In genomic region chr10:80539493-80539892, GRCm38 (mm10) we compare ENCODE assay signal across 13 mouse cellular contexts. TPM values are rescaled to one million over a fixed set of nuclear protein-coding genes. Genes with fewer than 3 reads are reported as not detected.
A peak's percentile ranks its signal among the peaks of the same experiment; 100 is the strongest.
DNase-seq lines count a peak whose midpoint lies in the region; ATAC-seq and TF ChIP-seq lines count a peak whose summit lies in the region.
"Had no signal": no experiment of that assay in that cellular context is flagged by ENCODE, and none has a peak within 500 bp of the region (broad histone marks: within the 10 kb centered on the region; RNA-seq: fewer than 3 reads in every experiment).

No protein-coding gene starts in this region.

- H3K27ac ChIP-seq in kidney, postnatal 0 days = no peak overlapping the region
- H3K27ac ChIP-seq in ES-Bruce4 (ENCODE audit: insufficient read depth, low read length) = peak overlapping the region; percentile 53; the same call in 1 of the 2 replicates
- peak overlapping the region; percentile 68 for H3K27ac ChIP-seq in liver, embryonic 12.5 days
- H3K27ac ChIP-seq: left cerebral cortex, adult 2 months had no signal

- H3K27me3 ChIP-seq in erythroblast, embryonic 14.5 days (ENCODE audit: control insufficient read depth) = peaks cover 15% of the 10 kb centered on the region
- H3K27me3 ChIP-seq in kidney, postnatal 0 days (ENCODE audit: insufficient read depth, low read length) = peaks cover 7% of the 10 kb centered on the region; the same call in 1 of the 2 replicates
- H3K27me3 ChIP-seq in ES-Bruce4 (ENCODE audit: control insufficient read depth, insufficient read depth, low read length, poor library complexity, severe bottlenecking) = no peaks in the 10 kb centered on the region
- peaks cover 26% of the 10 kb centered on the region for H3K27me3 ChIP-seq in liver, embryonic 12.5 days (replicated peaks)

- no peak overlapping the region for H3K4me2 ChIP-seq in kidney, postnatal 0 days (ENCODE audit: low read length)
- H3K4me2 ChIP-seq in liver, embryonic 12.5 days = peak overlapping the region; percentile 85

- TF ChIP-seq CTCF in kidney, postnatal 0 days (IDR thresholded peaks at IDR 0.05; ENCODE audit: low read depth) = no peak
- no peak for TF ChIP-seq CTCF in ES-Bruce4 (IDR thresholded peaks at IDR 0.05; ENCODE audit: low read depth, low read length)

- H3K36me3 ChIP-seq in erythroblast, embryonic 14.5 days (ENCODE audit: control insufficient read depth) = peaks cover 41% of the 10 kb centered on the region
- H3K36me3 ChIP-seq in kidney, postnatal 0 days (ENCODE audit: insufficient read depth, low read length) = peaks cover 29% of the 10 kb centered on the region
- H3K36me3 ChIP-seq in ES-Bruce4 (ENCODE audit: control insufficient read depth, insufficient read depth, low read length, poor library complexity, severe bottlenecking) = peaks cover 10% of the 10 kb centered on the region
- H3K36me3 ChIP-seq in liver, embryonic 12.5 days = peaks cover 40% of the 10 kb centered on the region

- no peaks in the 10 kb centered on the region for H3K9me3 ChIP-seq in erythroblast, embryonic 14.5 days (ENCODE audit: control insufficient read depth, low read length)
- no peaks in the 10 kb centered on the region for H3K9me3 ChIP-seq in kidney, postnatal 0 days (replicated peaks; ENCODE audit: low read length)
- H3K9me3 ChIP-seq in ES-Bruce4 (replicated peaks; ENCODE audit: control insufficient read depth, insufficient read depth, low read length, poor library complexity, severe bottlenecking) = no peaks in the 10 kb centered on the region
- no peaks in the 10 kb centered on the region for H3K9me3 ChIP-seq in liver, embryonic 12.5 days (replicated peaks)

- peak overlapping the region; percentile 35 for H3K4me3 ChIP-seq in erythroblast, embryonic 14.5 days (replicated peaks)
- H3K4me3 ChIP-seq in kidney, postnatal 0 days (replicated peaks; ENCODE audit: low read depth, low read length) = no peak overlapping the region
- H3K4me3 ChIP-seq in ES-Bruce4 (ENCODE audit: low read depth, low read length) = no peak overlapping the region
- no peak overlapping the region for H3K4me3 ChIP-seq in liver, embryonic 12.5 days
- H3K4me3 ChIP-seq: left cerebral cortex, adult 2 months had no signal

- no peak for ATAC-seq in erythroblast, adult 5-6 weeks (replicated peaks; ENCODE audit: low FRiP score, poor library complexity, severe bottlenecking)
- no peak for ATAC-seq in kidney, postnatal 0 days (replicated peaks; ENCODE audit: low FRiP score, low read depth)
- no peak; the same call in 1 of the 2 replicates for ATAC-seq in liver, embryonic 12.5 days

- no peak for TF ChIP-seq POLR2A in ES-Bruce4 (IDR thresholded peaks at IDR 0.05; ENCODE audit: insufficient read depth, low read length)

- H3K4me1 ChIP-seq in erythroblast, embryonic 14.5 days (ENCODE audit: control insufficient read depth) = peaks cover 69% of the 10 kb centered on the region
- H3K4me1 ChIP-seq in kidney, postnatal 0 days (replicated peaks; ENCODE audit: insufficient read depth, low read length) = peaks cover 7% of the 10 kb centered on the region; the same call in 1 of the 2 replicates
- H3K4me1 ChIP-seq in ES-Bruce4 (ENCODE audit: control insufficient read depth, insufficient read depth, low read length) = no peaks in the 10 kb centered on the region
- peaks cover 60% of the 10 kb centered on the region for H3K4me1 ChIP-seq in liver, embryonic 12.5 days

- H3K9ac ChIP-seq in kidney, postnatal 0 days (ENCODE audit: low read depth, low read length) = no peak overlapping the region
- H3K9ac ChIP-seq in ES-Bruce4 (ENCODE audit: low read depth, poor library complexity, severe bottlenecking) = no peak overlapping the region
- 0 out of 2 replicates have a peak overlapping the region, but pooled peaks have one; percentile 45 for H3K9ac ChIP-seq in liver, embryonic 12.5 days

- peak; percentile 16 for DNase-seq in kidney, postnatal 0 days (ENCODE audit: low spot score)
- no peak for DNase-seq in kidney, postnatal 25 days
- no peak for DNase-seq in left cerebral cortex, postnatal 25 days (ENCODE audit: low spot score in 2 of 2)
- no peak for DNase-seq in left cerebral cortex, postnatal 4 days

- 57% methylated on average over 4 of the region's 5 CpGs for WGBS in kidney, postnatal 0 days
- whole genome bisulfite sequencing in liver, embryonic 12.5 days (ENCODE audit: insufficient replicate concordance) = 11% methylated on average over 5 of the region's 5 CpGs

- intact Hi-C loops in left cerebral cortex, postnatal 25 days (cut with DNase I) = no loop called here
- intact Hi-C loops in left cerebral cortex, postnatal 4 days (cut with DNase I) = no loop called here

- no peak for TF ChIP-seq EP300 in ES-Bruce4 (IDR thresholded peaks at IDR 0.05; ENCODE audit: insufficient read depth, low read depth, low read length)

RNA-seq across cellular contexts. Expression of gene Atp8b3, which starts 0.6 kb away (rescaled TPM):
- 0.01 and 0.03 TPM in 2 replicates for polyA plus RNA-seq in erythroblast, embryonic 14.5 days (2012)
- not detected in 2 replicates for total RNA-seq in erythroblast, adult 5-6 weeks (2015; ENCODE audit: low replicate concordance)
- total RNA-seq in erythroblast, adult 5-6 weeks (2017; ENCODE audit: low replicate concordance) = 0.43 TPM in 1 of 2 replicates, not detected in the other
- 0.09 and 0.16 TPM in 2 replicates for polyA plus RNA-seq in kidney, postnatal 0 days (2015; fragmentation: Nextera tagmentation; extraction: Ambion mirVana)
- polyA plus RNA-seq in ES-Bruce4 (2011; ENCODE audit: insufficient read depth, insufficient read length, low read depth, missing spikeins) = 1.2 and 1.6 TPM in 2 replicates
- 0.02 and 0.08 TPM in 2 replicates for polyA plus RNA-seq in liver, embryonic 12.5 days (2016; fragmentation: Nextera tagmentation; extraction: Ambion mirVana)
- under 1 TPM; 0.14 to 0.16 TPM for total RNA-seq in left cerebral cortex, postnatal 25 days (2021)
- under 1 TPM; 0.14 to 0.20 TPM for total RNA-seq in left cerebral cortex, postnatal 4 days (2021)
- total RNA-seq: common myeloid progenitor, adult 5-6 weeks; hematopoietic stem cell, adult 5-6 weeks; megakaryocyte progenitor cell, adult 5-6 weeks had no signal
- polyA plus RNA-seq: thymus, postnatal 0 days had no signal

RNA-seq across cellular contexts. Expression of gene Rexo1, which starts 21.9 kb away (rescaled TPM):
- polyA plus RNA-seq in erythroblast, embryonic 14.5 days (2012) = 14.5 and 15.5 TPM in 2 replicates
- 18.0 and 20.2 TPM in 2 replicates for total RNA-seq in erythroblast, adult 5-6 weeks (2015; ENCODE audit: low replicate concordance)
- total RNA-seq in erythroblast, adult 5-6 weeks (2017; ENCODE audit: low replicate concordance) = 10.7 and 12.0 TPM in 2 replicates
- polyA plus RNA-seq in kidney, postnatal 0 days (2015; fragmentation: Nextera tagmentation; extraction: Ambion mirVana) = 16.8 and 17.3 TPM in 2 replicates
- 29.5 and 32.8 TPM in 2 replicates for polyA plus RNA-seq in ES-Bruce4 (2011; ENCODE audit: insufficient read depth, insufficient read length, low read depth, missing spikeins)
- 23.2 and 23.9 TPM in 2 replicates for polyA plus RNA-seq in liver, embryonic 12.5 days (2016; fragmentation: Nextera tagmentation; extraction: Ambion mirVana)
- total RNA-seq in left cerebral cortex, postnatal 25 days (2021) = 10 to 100 TPM; 44.8 to 45.7 TPM
- 10 to 100 TPM; 65.2 to 67.5 TPM for total RNA-seq in left cerebral cortex, postnatal 4 days (2021)

RNA-seq across cellular contexts. Expression of gene Klf16, which starts 37.6 kb away (rescaled TPM):
- 19.9 and 21.2 TPM in 2 replicates for polyA plus RNA-seq in erythroblast, embryonic 14.5 days (2012)
- total RNA-seq in erythroblast, adult 5-6 weeks (2015; ENCODE audit: low replicate concordance) = 0.96 and 1.0 TPM in 2 replicates
- total RNA-seq in erythroblast, adult 5-6 weeks (2017; ENCODE audit: low replicate concordance) = 2.3 and 4.2 TPM in 2 replicates
- polyA plus RNA-seq in kidney, postnatal 0 days (2015; fragmentation: Nextera tagmentation; extraction: Ambion mirVana) = 8.1 and 8.8 TPM in 2 replicates
- polyA plus RNA-seq in ES-Bruce4 (2011; ENCODE audit: insufficient read depth, insufficient read length, low read depth, missing spikeins) = 24.9 TPM in 2 replicates
- 24.0 and 24.7 TPM in 2 replicates for polyA plus RNA-seq in liver, embryonic 12.5 days (2016; fragmentation: Nextera tagmentation; extraction: Ambion mirVana)
- 10 to 100 TPM; 51.8 to 55.3 TPM for total RNA-seq in left cerebral cortex, postnatal 25 days (2021)
- total RNA-seq in left cerebral cortex, postnatal 4 days (2021) = 10 to 100 TPM; 34.1 to 35.5 TPM

RNA-seq across cellular contexts. Expression of gene Onecut3, which starts 44.9 kb away (rescaled TPM):
- polyA plus RNA-seq in erythroblast, embryonic 14.5 days (2012) = not detected in 2 replicates
- not detected in 2 replicates for total RNA-seq in erythroblast, adult 5-6 weeks (2015; ENCODE audit: low replicate concordance)
- not detected in 2 replicates for total RNA-seq in erythroblast, adult 5-6 weeks (2017; ENCODE audit: low replicate concordance)
- not detected in 2 replicates for polyA plus RNA-seq in kidney, postnatal 0 days (2015; fragmentation: Nextera tagmentation; extraction: Ambion mirVana)
- not detected in 2 replicates for polyA plus RNA-seq in ES-Bruce4 (2011; ENCODE audit: insufficient read depth, insufficient read length, low read depth, missing spikeins)
- 0.29 and 0.33 TPM in 2 replicates for polyA plus RNA-seq in liver, embryonic 12.5 days (2016; fragmentation: Nextera tagmentation; extraction: Ambion mirVana)
- total RNA-seq in left cerebral cortex, postnatal 25 days (2021) = not detected
- total RNA-seq in left cerebral cortex, postnatal 4 days (2021) = under 1 TPM in 1 of 2 experiments, not detected in 1; 0.24 TPM
- total RNA-seq: common myeloid progenitor, adult 5-6 weeks; hematopoietic stem cell, adult 5-6 weeks; left cerebral cortex, adult 2 months; megakaryocyte progenitor cell, adult 5-6 weeks had no signal
- polyA plus RNA-seq: thymus, postnatal 0 days had no signal

RNA-seq across cellular contexts. Expression of gene Abhd17a, which starts 50.6 kb away (rescaled TPM):
- 103 and 117 TPM in 2 replicates for polyA plus RNA-seq in erythroblast, embryonic 14.5 days (2012)
- 23.6 and 66.1 TPM in 2 replicates for total RNA-seq in erythroblast, adult 5-6 weeks (2015; ENCODE audit: low replicate concordance)
- total RNA-seq in erythroblast, adult 5-6 weeks (2017; ENCODE audit: low replicate concordance) = 2.0 and 7.7 TPM in 2 replicates
- polyA plus RNA-seq in kidney, postnatal 0 days (2015; fragmentation: Nextera tagmentation; extraction: Ambion mirVana) = 104 and 121 TPM in 2 replicates
- polyA plus RNA-seq in ES-Bruce4 (2011; ENCODE audit: insufficient read depth, insufficient read length, low read depth, missing spikeins) = 35.8 and 49.5 TPM in 2 replicates
- 86.4 and 88.9 TPM in 2 replicates for polyA plus RNA-seq in liver, embryonic 12.5 days (2016; fragmentation: Nextera tagmentation; extraction: Ambion mirVana)
- 100 to 1,000 TPM; 206 to 216 TPM for total RNA-seq in left cerebral cortex, postnatal 25 days (2021)
- 100 to 1,000 TPM; 131 to 133 TPM for total RNA-seq in left cerebral cortex, postnatal 4 days (2021)
